Mouse (Mus musculus) spleen, adult 2 months (tissue): Measurements from ENCODE around the gene Slc12a5. TPM values are rescaled to one million over a fixed set of nuclear protein-coding genes. Genes with fewer than 3 reads are reported as not detected.

Experiments
- DNase-seq, 2 experiments: peaks; one replicate each; pipeline versions ENCODE4 v3.0.0 to v3.0.0-alpha.2; 2012 to 2021; ENCODE audit warnings: low spot score in 2 of 2, low read depth in 1 of 2
- H3K27ac ChIP-seq: fragments of 200-500 bp; 2 replicates; pipeline ENCODE4 v1.5.1; 2012; ENCODE audit warnings: low read length, inconsistent platforms; ENCODE audit not compliant: insufficient read depth
- H3K27me3 ChIP-seq: fragments of 200-500 bp; 2 replicates; pipeline ENCODE4 v1.6.1; 2012; ENCODE audit warnings: mild to moderate bottlenecking, moderate library complexity, low read length, inconsistent platforms; ENCODE audit not compliant: control insufficient read depth, insufficient read depth
- H3K36me3 ChIP-seq: fragments of 200-500 bp; 2 replicates; pipeline ENCODE4 v1.6.1; 2012; ENCODE audit warnings: mild to moderate bottlenecking, low read length, inconsistent platforms; ENCODE audit not compliant: control insufficient read depth, insufficient read depth
- H3K4me1 ChIP-seq: fragments of 200-500 bp; 2 replicates; pipeline ENCODE4 v1.6.1; 2011; ENCODE audit warnings: inconsistent platforms; ENCODE audit not compliant: control insufficient read depth, insufficient read depth, insufficient read length
- H3K4me3 ChIP-seq: fragments of 200-500 bp; 2 replicates; pipeline ENCODE4 v1.5.1; 2011; ENCODE audit warnings: mild to moderate bottlenecking, inconsistent platforms; ENCODE audit not compliant: insufficient read depth, insufficient read length; ENCODE audit errors: extremely low read depth
- CTCF ChIP-seq: fragments of 200-500 bp; IDR thresholded peaks from 2 replicates; pipeline ENCODE4 v1.5.1; 2011; ENCODE audit warnings: mild to moderate bottlenecking, inconsistent platforms; ENCODE audit not compliant: insufficient read depth, insufficient read length, insufficient replicate concordance; ENCODE audit errors: extremely low read depth
- POLR2A ChIP-seq: fragments of 200-500 bp; IDR thresholded peaks from 2 replicates; pipeline ENCODE4 v1.6.1; 2011; ENCODE audit warnings: low read depth, low read length, inconsistent platforms
- WGBS: fragments of 180-500 bp; shearing (Covaris S2); methylation state at CpG from one replicate; pipeline ENCODE4 v1.1.7; 2018; 5-methylcytosine and 5-hydroxymethylcytosine counted together
- polyA plus RNA-seq: library from polyadenylated mRNA; depleted of rRNA; stranded (reverse); fragments of >200 nt; gene quantifications from 2 replicates; pipeline ENCODE4 v1.2.3, GENCODE M21; 2012; rRNA removed

Gene Slc12a5
- polyA plus RNA-seq: 1.2 and 1.3 TPM in 2 replicates

GRCm38 (mm10) chr2:164960716-164961441 is at the start of gene Slc12a5:
Slc12a5 (plus strand) TSS chr2:164960802.
- peaks cover 4% of the 10 kb centered on the region for H3K27me3 ChIP-seq
- no peak for TF ChIP-seq CTCF
- no peak for TF ChIP-seq POLR2A
- DNase-seq: peak in 1 of 2 experiments; percentile 50
- no peaks in the 10 kb centered on the region for H3K36me3 ChIP-seq
- WGBS: 3% methylated on average over 49 of the region's 54 CpGs
- H3K4me1 ChIP-seq: peaks cover 5% of the 10 kb centered on the region
- peak within 1 kb of the TSS; percentile 62; the same call in 1 of the 2 replicates for H3K4me3 ChIP-seq
- H3K27ac ChIP-seq: no peak within 1 kb of the TSS

- peak; percentile 89 to 90 for DNase-seq
- Histone ChIP-seq H3K27ac (peak within 1 kb of the TSS; percentile 100), H3K4me3 (peak within 1 kb of the TSS; percentile 96), H3K36me3 (peaks cover 19% of the 10 kb centered on the region), H3K27me3 (no peaks in the 10 kb centered on the region), H3K4me1 (peaks cover 25% of the 10 kb centered on the region; the same call in 1 of the 2 replicates)
- TF ChIP-seq CTCF (no peak), POLR2A (peak; percentile 73)
- WGBS: under 1% methylated on average over 90 of the region's 91 CpGs
Measured at GRCm38 (mm10) chr2:164911086-164912048, 49.2 kb upstream of the Slc12a5 start, which contains the start of gene Zfp335. Zfp335 (minus strand) TSS chr2:164911757.

- no peaks in the 10 kb centered on the region for H3K27me3 ChIP-seq
- peaks cover 14% of the 10 kb centered on the region for H3K36me3 ChIP-seq
- peak overlapping the region; percentile 100 for H3K27ac ChIP-seq
- peak overlapping the region; percentile 96 for H3K4me3 ChIP-seq
- peak in 1 of 2 experiments; percentile 41 for DNase-seq
- H3K4me1 ChIP-seq: peaks cover 25% of the 10 kb centered on the region; the same call in 1 of the 2 replicates
- TF ChIP-seq POLR2A (no peak), CTCF (no peak)
- 5% methylated on average over 12 of the region's 12 CpGs for WGBS
Measured at GRCm38 (mm10) chr2:164912151-164912550, 48.5 kb upstream of the Slc12a5 start.

- TF ChIP-seq POLR2A: no peak
- no peak for TF ChIP-seq CTCF
- H3K36me3 ChIP-seq: peaks cover 8% of the 10 kb centered on the region
- no peaks in the 10 kb centered on the region for H3K27me3 ChIP-seq
- no peak overlapping the region; the same call in 1 of the 2 replicates for H3K4me3 ChIP-seq
- peak overlapping the region; percentile 100 for H3K27ac ChIP-seq
- DNase-seq: no peak
- peaks cover 29% of the 10 kb centered on the region; the same call in 1 of the 2 replicates for H3K4me1 ChIP-seq
- WGBS: 55% methylated on average over 8 of the region's 9 CpGs
Measured at GRCm38 (mm10) chr2:164912749-164913427, 47.7 kb upstream of the Slc12a5 start.

- TF ChIP-seq CTCF (no peak), POLR2A (peak; percentile 20; the same call in 1 of the 2 replicates)
- WGBS: 28% methylated on average over 2 of the region's 2 CpGs
- Histone ChIP-seq H3K4me3 (no peak overlapping the region; the same call in 1 of the 2 replicates), H3K36me3 (peaks cover 5% of the 10 kb centered on the region), H3K4me1 (peaks cover 29% of the 10 kb centered on the region; the same call in 1 of the 2 replicates), H3K27me3 (no peaks in the 10 kb centered on the region), H3K27ac (peak overlapping the region; percentile 91)
- peak; percentile 73 to 87 for DNase-seq
Measured at GRCm38 (mm10) chr2:164913428-164913786, 47.2 kb upstream of the Slc12a5 start.

- TF ChIP-seq CTCF (no peak), POLR2A (no peak)
- H3K27ac ChIP-seq: no peak overlapping the region
- H3K4me3 ChIP-seq: no peak overlapping the region
- H3K4me1 ChIP-seq: peaks cover 21% of the 10 kb centered on the region; the same call in 1 of the 2 replicates
- DNase-seq: no peak
- no peaks in the 10 kb centered on the region for H3K27me3 ChIP-seq
- no peaks in the 10 kb centered on the region for H3K36me3 ChIP-seq
- WGBS: 30% methylated on average over 5 of the region's 5 CpGs
Measured at GRCm38 (mm10) chr2:164916820-164917219, 43.8 kb upstream of the Slc12a5 start.
